Mouse (Mus musculus) cerebellum, adult 2 months (tissue): Measurements from ENCODE around the gene Camk2d. TPM values are rescaled to one million over a fixed set of nuclear protein-coding genes. Genes with fewer than 3 reads are reported as not detected.

Experiments used
- DNase-seq, 2 experiments: peaks; one replicate each; pipeline ENCODE4 v3.0.0; 2021
- H3K27ac ChIP-seq: fragments of 200-500 bp; 2 replicates; pipeline ENCODE4 v1.5.1; 2012; ENCODE audit warnings: low read length, control low read depth, inconsistent platforms; ENCODE audit not compliant: insufficient read depth
- H3K27me3 ChIP-seq: fragments of 200-500 bp; 2 replicates; pipeline ENCODE4 v1.6.1; 2012; ENCODE audit warnings: inconsistent platforms, mild to moderate bottlenecking, low read length, moderate library complexity; ENCODE audit not compliant: control insufficient read depth, insufficient read depth
- H3K4me1 ChIP-seq: fragments of 200-500 bp; 2 replicates; pipeline ENCODE4 v1.6.1; 2011; ENCODE audit warnings: low read length; ENCODE audit not compliant: control insufficient read depth, insufficient read depth
- H3K4me3 ChIP-seq: fragments of 200-500 bp; replicated peaks from 2 replicates; pipeline ENCODE3; 2011; ENCODE audit warnings: mild to moderate bottlenecking, low read depth, low read length, control low read depth; ENCODE audit not compliant: insufficient read depth
- CTCF ChIP-seq: fragments of 200-500 bp; IDR thresholded peaks from 2 replicates; pipeline ENCODE4 v1.5.1; 2011; ENCODE audit warnings: low read depth, mild to moderate bottlenecking, control low read depth, low read length, moderate library complexity, borderline replicate concordance; ENCODE audit not compliant: insufficient read depth
- POLR2A ChIP-seq: fragments of 200-500 bp; IDR thresholded peaks from 2 replicates; pipeline ENCODE4 v1.6.1; 2011; ENCODE audit warnings: low read length, control low read depth, borderline replicate concordance; ENCODE audit not compliant: insufficient read depth
- WGBS: fragments of 180-500 bp; shearing (Covaris S2); methylation state at CpG from one replicate; pipeline ENCODE4 v1.1.7; 2018; 5-methylcytosine and 5-hydroxymethylcytosine counted together
- polyA plus RNA-seq: library from polyadenylated mRNA; depleted of rRNA; stranded (reverse); fragments of >200 nt; gene quantifications from 2 replicates; pipeline ENCODE4 v1.2.3, GENCODE M21; 2012; rRNA removed

Gene Camk2d
- 162 and 183 TPM in 2 replicates for polyA plus RNA-seq

DNA sequence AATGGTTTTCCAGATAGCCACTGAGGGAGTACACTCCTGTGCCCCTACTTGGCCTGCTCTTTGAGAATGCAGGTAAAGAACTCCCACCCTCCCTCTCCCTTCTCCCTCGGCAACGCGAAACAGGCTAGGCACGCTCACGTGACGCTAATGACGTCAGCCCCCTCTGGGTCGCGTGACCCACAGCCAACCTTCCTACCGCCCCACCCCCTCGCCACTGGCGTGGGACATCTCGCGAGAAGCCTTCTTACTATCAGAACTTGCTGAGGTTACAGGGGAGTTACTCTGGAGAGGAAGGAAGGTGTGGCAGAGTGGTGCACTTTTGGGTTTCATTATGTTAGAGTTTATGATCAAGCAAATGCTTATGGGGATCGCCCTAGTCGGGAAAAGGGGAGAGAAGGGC is at the start of gene Camk2d:
Gene Camk2d (plus strand): TSS at position 217 of the 400 bp plus-strand sequence.
- Histone ChIP-seq H3K27me3 (no peaks in the 10 kb centered on the region), H3K4me1 (no peaks in the 10 kb centered on the region; the same call in none of the 2 replicates), H3K27ac (peak within 1 kb of the TSS; percentile 95), H3K4me3 (peak within 1 kb of the TSS; percentile 97)
- TF ChIP-seq CTCF (no peak), POLR2A (peak; percentile 79; the same call in 1 of the 2 replicates)
- WGBS: 1% methylated on average over 16 of the region's 16 CpGs
- peak; percentile 96 to 97 for DNase-seq

DNA sequence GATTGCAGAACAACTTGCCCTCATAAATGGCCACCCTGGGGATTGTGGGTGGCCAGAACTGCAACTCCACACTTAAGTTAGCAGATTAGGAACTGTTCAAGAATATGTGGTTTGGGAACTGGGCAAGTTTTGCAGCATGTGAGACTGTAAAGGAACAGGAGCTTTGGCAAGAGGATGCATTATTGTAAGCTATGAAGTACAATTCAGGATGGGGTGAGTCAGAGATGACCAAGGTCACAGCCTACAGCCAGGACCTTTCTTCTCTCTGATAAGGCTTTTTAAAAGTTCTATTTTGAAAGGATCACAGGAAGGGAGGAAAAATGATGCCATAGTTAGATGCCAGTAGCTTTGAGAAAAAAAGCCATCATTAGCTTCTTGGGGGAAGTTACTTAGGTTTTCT is 48.2 kb upstream of the Camk2d start:
- H3K4me1 ChIP-seq: no peaks in the 10 kb centered on the region
- H3K4me3 ChIP-seq: no peak overlapping the region
- H3K27ac ChIP-seq: no peak overlapping the region
- no peaks in the 10 kb centered on the region for H3K27me3 ChIP-seq
- DNase-seq: no peak
- TF ChIP-seq CTCF (no peak), POLR2A (no peak)

DNA sequence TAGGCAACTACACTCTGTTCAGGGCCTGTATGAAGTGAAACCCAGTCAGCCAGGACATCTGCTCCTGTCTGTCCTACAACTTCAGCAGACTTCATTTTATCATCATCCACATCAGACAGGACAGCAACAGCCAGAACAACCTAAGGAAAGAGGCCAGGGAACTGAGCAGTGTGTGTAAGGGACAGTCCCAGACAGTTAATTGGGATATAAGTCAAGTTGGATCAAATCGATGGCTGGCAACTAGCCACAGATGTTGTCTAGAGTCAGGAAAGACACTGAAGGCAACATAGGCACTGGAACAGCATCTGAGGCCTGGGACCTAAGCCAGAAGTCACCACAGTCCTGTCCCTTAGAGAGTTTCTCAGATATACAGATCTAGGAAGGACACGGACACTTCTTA is 32.5 kb upstream of the Camk2d start:
- 17% methylated on average over 2 of the region's 2 CpGs for WGBS
- H3K27me3 ChIP-seq: no peaks in the 10 kb centered on the region
- H3K27ac ChIP-seq: no peak overlapping the region
- no peak overlapping the region for H3K4me3 ChIP-seq
- no peaks in the 10 kb centered on the region for H3K4me1 ChIP-seq
- DNase-seq: peak in 1 of 2 experiments; percentile 7
- TF ChIP-seq CTCF: no peak
- no peak for TF ChIP-seq POLR2A

DNA sequence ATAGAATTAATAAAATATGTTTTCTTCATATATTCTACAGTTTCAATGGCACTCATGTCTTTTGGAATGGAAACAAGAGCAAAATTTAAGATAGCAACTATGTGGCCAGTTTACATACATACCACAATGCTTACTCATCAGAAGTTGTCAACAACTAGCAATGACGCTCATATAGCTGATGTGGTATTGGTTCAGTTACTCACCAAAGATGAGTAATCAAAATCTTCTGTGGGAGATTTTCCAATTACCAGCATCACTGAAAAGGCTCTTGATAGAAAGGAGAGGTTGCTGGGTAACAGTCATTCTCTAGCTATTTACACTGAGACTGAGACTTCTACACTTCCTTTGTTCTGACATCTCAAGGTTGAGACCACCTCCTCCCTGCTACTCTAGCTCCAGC is 25.5 kb upstream of the Camk2d start:
- no peak for DNase-seq
- WGBS: 97% methylated on average over 1 of the region's 1 CpGs
- no peaks in the 10 kb centered on the region for H3K27me3 ChIP-seq
- H3K27ac ChIP-seq: no peak overlapping the region
- H3K4me1 ChIP-seq: no peaks in the 10 kb centered on the region
- no peak for TF ChIP-seq CTCF
- no peak for TF ChIP-seq POLR2A
- no peak overlapping the region for H3K4me3 ChIP-seq

DNA sequence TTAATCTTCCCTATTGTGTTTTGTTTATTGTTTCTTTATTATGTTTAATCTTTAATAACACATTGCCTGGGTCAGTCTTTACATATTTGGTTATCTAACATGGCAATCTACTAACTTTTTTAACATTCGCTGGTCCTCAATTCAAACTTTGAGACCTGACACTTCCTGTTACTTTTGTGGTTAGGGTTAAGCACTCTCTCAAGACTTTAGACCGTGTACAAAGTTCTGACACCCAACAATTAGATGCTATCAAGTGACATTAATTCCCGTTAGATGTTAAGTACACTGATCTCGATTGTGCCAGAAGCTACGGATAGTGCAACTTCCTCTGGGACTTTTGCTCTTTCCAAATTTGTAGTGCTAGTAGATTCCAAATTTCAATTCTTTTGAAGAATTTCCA is 23.2 kb upstream of the Camk2d start:
- H3K27me3 ChIP-seq: no peaks in the 10 kb centered on the region
- H3K4me3 ChIP-seq: no peak overlapping the region
- 81% methylated on average over 5 of the region's 5 CpGs for WGBS
- no peak for DNase-seq
- TF ChIP-seq CTCF (no peak), POLR2A (no peak)
- no peaks in the 10 kb centered on the region for H3K4me1 ChIP-seq
- H3K27ac ChIP-seq: no peak overlapping the region

DNA sequence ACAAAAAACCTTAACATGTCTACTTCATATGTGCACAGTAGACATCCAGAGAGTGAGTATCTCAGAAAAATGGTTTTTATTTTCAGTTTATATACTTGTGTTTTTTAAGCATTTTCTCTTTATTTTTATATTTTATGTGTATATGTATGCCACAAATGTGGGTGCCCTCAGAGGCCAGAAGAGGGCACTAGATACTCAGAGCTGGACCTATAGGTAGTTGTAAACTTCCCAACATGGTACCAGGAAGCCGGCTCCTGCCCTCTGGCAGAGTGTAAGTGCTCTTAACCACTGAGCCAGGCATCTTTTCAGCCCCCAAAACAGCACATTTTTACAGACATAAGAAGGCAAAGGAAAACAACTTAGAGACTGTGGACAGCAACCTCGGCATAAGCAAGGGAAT is 20.2 kb upstream of the Camk2d start:
- Histone ChIP-seq H3K27me3 (no peaks in the 10 kb centered on the region), H3K27ac (no peak overlapping the region), H3K4me1 (no peaks in the 10 kb centered on the region), H3K4me3 (no peak overlapping the region)
- DNase-seq: peak in 1 of 2 experiments; percentile 4
- WGBS: 67% methylated on average over 2 of the region's 2 CpGs
- no peak for TF ChIP-seq POLR2A
- peak; percentile 26; the same call in 1 of the 2 replicates for TF ChIP-seq CTCF

DNA sequence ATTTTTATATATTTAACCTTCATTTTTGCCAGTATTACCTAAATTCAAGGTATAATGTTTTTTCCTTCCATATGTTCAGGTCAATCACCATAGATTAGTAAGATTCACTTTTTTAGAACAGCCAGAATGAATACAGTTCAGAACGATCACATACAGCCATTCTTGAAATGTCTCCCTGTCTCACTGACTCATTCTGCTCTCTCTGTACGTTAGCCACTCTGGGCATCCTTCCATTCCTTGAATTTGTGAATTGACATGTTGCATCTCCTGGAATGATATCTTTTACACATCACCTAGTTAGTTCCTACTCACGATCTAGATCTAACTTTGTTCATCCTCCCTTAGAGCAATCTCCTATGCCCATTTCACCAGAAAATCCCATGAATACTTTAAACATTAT is 10.0 kb upstream of the Camk2d start:
- H3K27ac ChIP-seq: no peak overlapping the region
- WGBS: 76% methylated on average over 3 of the region's 3 CpGs
- no peaks in the 10 kb centered on the region for H3K4me1 ChIP-seq
- no peak for TF ChIP-seq CTCF
- TF ChIP-seq POLR2A: no peak
- no peak overlapping the region for H3K4me3 ChIP-seq
- DNase-seq: no peak
- H3K27me3 ChIP-seq: no peaks in the 10 kb centered on the region

DNA sequence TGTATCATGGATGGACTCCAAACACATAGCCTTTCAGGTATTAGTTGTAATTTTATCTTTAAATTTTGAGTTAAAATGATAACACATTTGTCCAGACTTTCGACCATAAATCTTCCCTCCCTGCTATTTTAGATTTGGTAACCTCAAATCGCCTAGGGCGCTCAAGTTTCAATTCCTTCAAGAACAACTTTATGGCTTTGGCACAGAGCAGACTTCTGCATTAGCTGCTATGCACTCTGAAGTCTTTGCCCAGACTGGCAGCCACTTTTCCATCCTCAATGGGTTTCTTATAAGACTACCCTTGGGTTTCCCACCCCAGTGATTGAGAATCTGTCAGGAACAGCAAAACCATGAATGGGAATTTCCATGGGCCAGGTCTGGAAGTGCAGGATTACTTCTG is 8.6 kb upstream of the Camk2d start:
- Histone ChIP-seq H3K4me3 (no peak overlapping the region), H3K4me1 (no peaks in the 10 kb centered on the region), H3K27ac (no peak overlapping the region), H3K27me3 (no peaks in the 10 kb centered on the region)
- no peak for DNase-seq
- WGBS: 92% methylated on average over 3 of the region's 3 CpGs
- TF ChIP-seq CTCF: no peak
- no peak for TF ChIP-seq POLR2A
